Mouse (Mus musculus): ENCODE data around the gene Prss35.

The Prss35 gene

DNA sequence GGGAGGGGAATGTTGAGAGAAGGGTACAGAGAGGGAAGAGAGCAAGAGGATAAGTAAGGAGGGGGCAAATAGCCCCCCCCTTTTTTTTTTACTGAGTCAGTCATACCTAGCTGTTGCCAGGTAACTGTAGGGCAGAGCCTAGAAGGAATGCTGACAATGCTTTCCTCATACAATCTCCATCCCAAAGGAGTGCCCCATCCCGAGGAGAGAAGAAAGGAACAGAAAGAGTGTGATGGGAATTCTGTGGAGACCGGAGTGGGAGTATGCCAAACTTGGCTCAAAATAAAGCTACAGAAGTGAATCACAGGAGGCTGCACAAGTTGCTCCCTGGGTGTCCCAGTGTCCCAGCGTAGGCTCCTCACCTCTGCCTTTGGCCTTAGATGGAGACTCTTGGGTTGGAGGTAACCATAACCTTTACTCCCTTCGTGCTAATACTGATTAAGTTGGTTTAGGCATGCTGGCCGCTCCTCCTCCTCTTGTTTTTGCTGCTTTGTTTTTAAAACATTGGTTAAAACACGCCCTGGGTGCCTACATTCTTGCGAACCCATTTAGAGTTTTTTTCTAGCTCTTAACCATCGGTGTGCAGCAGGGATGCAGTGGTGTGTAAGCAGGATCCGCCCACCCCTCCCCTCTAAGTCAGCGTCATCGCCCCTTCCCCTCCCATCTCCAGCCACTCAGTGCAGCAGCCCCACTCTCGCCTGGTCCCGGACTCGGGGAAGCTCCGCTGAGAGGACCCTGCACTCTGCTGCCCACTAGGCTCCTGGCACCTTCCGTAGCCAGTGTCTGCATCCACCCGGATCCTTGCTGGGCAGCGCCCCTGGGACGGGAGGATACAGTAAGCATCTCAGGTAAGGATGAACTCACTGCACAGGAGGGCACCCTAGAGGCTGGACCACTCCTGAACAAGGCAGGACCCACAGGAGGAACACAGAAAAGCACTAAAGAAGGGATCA lies at the start of gene Prss35:
Prss35 (plus strand) TSS at position 691 of the 953 bp plus-strand sequence.
- DNase-seq (ENCODE audit: low read depth, low spot score): no peak

DNA sequence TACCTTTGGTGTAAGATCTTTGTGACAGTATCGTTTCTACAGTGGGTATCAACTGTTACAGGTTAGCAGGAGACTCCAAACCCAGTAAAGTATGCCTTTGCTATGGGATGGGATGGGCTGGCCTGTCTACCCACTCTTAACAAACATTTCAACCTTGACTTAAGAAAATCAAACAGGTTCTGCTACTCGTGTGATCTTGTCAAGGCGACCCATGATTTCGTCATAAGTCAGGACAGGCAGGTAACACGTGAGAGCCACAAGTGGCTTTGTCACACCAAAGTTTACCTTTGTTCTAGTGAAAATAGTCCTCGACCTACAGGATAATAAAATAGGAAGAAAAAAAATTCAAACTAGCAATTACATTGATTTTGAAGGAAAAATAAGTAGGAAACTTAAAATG lies 49.5 kb upstream of the Prss35 start:
- no peak for DNase-seq (ENCODE audit: low read depth, low spot score)

DNA sequence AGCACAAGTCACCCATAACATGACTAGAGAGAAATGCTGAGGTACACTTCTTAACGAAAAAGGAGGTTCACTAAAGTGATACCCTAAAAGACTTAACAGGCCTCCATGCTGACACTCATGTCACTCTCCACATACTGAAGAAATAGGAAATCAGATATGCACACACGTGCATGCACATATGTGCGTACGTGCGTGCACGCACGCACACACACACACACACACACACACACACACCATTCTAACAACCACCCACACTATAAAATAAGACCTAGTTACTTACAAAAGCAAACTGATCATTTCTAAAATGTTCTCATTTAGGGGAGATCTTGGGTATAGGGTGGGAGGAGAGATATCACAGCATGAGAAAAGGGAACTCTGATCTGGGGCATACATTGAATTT lies 48.8 kb upstream of the Prss35 start:
- no peak for DNase-seq (ENCODE audit: low read depth, low spot score)

DNA sequence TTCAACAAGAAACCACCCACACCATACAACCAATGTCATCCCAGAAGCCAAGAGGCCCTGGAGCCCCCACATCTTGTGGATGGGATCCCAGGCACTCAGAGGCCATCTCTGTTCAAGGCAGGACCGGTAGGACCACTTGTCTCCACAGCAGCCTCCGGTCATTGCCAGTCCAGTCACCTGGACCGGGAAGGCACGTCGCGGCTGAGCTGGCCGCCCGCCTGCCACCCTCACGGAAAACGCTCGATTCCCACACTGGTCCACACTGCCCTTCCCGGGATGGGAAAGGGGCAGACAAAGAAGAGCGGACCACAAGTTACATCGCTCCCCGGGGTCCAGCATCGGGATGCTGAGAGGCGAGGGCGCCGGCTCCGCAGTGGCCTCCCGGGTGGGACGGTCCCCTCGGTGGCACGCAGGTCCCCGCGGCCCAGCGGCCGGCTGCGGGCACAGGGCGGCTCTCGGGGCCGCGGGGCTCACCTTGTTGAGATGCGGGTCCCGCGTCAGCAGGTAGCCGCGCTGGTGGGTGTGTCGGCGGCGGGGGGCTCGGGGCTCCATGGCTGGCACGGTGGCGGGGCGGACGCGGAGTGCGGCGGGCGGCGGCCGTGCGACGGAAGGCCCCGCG lies 48.1 kb upstream of the Prss35 start:
- no peak for DNase-seq (ENCODE audit: low read depth, low spot score)

DNA sequence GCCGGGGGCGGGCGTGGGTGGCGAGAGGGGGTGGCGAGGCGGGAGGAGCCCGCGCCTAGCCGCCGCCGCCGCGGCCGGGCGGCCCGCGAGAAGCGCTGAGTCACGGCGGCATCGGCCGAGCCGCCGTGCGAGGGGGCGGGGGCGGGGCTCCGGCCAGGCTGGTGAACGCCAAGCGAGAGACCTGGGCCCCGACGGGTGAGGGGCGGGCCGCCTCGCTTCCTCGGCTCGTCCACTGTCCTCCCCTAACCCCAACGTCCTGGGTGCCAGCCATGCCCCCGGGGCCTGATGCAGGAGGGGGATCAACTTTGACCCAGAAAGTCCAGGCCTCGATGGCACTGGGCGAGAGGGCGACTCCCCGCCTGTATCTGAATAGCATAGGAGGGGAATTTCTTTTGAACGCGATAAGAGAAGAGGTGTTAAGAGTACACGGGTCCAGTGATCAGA lies 47.6 kb upstream of the Prss35 start, which contains the start of gene Me1:
Me1 (minus strand) TSS at position 136 of the 444 bp plus-strand sequence.
- DNase-seq (ENCODE audit: low read depth, low spot score): no peak

DNA sequence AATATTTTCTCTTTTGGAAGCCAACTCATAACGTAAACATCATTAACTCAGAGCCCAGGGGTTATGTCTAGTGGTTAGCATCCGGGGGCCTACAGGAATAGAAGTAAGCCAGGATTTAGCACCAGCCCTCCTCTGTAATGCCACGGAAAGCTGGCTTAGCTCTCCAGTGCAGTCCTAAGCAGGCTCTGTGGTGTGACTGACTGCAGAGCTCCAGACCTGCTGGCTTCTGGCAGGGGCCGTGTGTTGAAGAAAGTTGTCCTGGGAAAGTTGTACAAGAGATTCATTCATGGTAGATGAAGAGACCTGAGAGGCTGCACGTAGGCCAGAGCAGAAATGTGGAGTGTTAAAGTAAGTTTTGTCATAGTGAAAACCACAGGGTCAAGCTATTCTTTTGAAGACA lies 42.2 kb upstream of the Prss35 start:
- no peak for DNase-seq (ENCODE audit: low read depth, low spot score)

DNA sequence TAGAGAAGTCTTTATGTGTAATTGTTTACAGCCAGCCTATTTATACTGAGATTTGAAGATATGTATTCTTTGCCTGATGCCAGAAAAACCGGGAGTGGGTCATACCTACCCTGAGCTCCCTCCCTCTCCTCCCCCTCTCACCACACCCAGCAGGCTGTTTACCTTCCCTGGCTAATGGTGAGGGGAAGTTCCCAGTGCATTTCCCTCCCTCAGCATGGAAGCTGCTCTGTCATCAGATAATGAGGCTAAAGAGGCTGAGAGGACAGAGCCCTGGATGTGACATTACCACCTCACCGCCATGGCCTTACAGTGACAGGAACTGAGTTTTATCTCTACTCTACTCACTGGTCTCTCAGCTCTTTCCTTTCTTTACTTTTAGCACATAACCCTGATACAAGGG lies 41.6 kb upstream of the Prss35 start:
- DNase-seq (ENCODE audit: low read depth, low spot score): no peak

DNA sequence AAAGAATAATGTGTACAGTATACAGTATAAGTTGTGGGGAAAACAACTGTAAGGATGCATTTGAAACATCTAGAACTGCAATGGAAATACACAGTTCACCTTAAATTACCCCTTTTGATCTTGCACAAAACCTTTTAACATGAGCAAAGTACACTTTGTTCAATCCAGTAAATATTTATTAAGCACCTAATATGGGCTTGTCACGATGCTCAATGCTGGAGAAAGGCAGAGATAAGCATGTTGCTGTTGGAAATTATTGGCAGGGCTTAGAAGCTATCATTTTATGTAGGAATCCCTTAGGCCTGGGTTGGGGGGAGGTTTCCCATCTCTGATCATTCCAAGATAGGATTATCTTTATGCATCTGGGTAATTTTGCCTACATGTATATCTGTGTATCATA lies 36.0 kb upstream of the Prss35 start:
- no peak for DNase-seq (ENCODE audit: low read depth, low spot score)

DNA sequence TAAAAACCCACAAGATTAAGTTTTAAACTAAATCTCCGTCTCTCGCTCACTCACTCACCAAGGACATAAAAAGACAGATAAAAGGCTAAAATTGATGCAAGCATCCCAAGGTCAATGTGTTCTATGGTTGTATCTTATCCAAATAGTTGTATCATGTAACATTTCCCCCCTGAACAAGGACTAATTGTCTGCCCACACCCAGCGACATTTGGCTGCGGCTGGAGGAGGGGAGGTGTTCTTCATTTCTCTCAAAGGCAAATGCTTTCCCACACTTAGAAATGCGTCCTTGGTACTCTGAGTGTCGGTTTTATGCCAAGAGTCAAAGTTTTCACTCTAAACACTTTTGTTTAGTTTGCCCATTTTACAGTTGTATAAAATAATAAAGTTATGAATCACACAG lies 34.5 kb upstream of the Prss35 start:
- no peak for DNase-seq (ENCODE audit: low read depth, low spot score)

DNA sequence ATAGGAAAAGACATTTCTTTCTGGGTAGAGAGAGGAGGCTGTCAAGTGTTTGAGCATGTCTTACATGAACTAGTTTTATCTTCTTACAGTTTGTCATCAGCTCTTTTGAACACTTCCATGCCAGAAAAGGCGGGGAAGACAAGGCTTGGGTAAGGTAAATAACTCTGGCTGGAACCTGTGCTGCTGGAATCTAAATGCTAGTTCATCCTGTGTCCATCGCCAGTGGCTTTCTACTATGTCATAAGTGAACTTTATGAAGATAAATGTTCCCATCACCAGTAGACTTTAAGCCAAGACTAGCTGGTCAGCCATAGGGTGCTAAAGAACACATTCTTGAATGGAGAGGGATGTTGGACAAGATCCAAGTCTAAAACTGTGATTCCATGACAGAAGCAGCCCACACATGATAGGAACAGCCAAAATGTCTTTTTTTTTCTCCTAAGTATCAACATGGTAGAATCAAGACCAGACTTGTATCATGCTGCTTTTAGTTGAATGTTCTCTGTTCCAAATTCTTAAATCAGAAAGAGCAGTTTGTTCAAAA lies 33.3 kb upstream of the Prss35 start:
- DNase-seq (ENCODE audit: low read depth, low spot score): no peak

DNA sequence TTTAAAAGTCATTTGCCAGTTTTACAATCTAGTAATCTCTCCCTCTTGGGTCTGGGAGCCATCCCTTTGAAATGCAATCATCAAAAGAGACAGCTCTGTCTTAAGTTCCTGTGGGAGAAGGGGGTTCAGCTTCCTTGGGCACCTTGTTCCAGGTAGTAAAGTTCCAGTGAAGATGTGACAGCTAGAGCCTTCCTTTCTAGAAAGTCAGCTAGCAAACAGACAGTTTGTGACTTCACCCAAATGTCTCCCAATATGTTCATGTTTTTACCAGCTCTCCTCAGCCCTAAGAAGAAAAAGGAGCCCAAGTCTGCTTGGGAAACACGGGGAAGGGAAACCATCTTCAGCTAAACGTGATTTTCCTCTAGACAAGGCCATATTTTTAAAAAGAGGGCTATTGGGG lies 30.8 kb upstream of the Prss35 start:
- no peak for DNase-seq (ENCODE audit: low read depth, low spot score)

DNA sequence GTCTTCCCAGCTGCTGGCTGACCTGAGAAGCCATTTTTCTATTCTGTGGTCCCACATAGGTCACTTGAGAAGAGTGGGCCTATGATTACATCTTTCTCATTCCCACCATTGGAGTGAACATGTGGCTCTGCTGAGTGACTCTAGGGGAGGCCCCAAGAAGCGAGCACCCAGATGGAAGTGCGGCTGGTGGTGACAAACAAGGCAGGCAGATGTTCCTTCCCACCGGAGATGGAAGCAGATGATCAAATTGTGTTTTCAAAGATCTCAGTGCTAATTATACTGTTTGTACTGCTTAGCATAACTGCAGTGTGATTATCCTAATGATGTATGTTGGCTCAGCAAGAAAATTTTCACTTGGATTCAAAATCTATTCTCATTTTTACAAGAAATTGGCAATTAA lies 29.4 kb upstream of the Prss35 start:
- no peak for DNase-seq (ENCODE audit: low read depth, low spot score)

DNA sequence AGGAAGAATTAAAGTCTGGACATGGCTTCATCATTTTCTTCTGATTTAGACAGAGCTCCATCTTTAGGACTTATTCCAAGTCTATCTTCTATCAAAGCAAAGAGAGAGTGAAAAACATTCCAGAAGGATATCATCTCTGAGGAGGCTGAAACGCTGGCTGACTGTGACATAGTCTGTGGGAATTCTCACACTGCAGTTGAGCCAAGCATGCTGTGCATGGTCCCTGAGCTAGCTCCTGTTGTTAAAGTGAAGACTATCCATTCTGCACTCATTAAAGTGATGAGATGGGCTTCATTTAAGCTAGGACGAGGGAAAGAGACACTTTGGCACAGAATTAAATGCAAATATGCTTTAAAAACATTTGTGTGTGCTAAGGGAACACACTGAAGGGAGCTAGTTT lies 26.9 kb upstream of the Prss35 start:
- no peak for DNase-seq (ENCODE audit: low read depth, low spot score)

DNA sequence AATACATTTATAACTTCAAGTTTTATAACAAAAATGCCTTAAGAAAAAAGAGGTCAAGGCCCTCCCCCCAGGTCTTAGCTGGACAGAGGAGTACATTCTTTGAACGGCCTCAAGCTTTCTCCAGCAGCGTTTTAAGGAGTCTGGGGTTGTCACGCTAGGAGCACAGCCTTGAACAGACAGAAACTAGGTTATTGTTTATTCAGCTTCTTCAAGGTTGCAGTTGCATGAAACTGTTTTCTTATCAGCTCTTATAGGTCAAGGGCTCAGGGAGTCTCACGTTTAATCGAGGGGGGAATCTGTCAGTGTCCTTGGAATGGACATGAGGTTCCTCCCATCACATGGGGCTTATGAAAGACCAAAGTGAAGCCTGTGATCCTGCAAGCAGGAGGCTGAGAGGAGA lies 26.3 kb upstream of the Prss35 start:
- DNase-seq (ENCODE audit: low read depth, low spot score): no peak

DNA sequence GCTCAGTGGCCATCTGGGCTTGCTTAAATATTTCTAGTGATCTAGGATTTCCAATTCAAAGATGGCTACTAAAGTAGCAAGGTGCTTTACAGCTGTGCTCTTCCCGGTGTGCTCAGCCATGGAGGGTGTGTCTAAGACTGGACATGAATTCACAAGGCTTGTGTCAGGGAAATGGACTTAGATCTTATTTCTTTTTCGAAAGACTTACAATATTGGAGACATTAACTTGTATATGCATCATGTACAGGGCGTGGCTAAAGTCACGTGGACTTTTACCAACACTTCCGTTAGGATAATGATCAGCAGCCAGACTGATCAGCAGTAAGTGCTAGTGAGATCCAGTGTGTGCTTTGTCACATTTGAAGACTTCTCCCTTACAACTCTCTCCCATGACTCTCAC lies 23.2 kb upstream of the Prss35 start:
- DNase-seq (ENCODE audit: low read depth, low spot score): no peak

DNA sequence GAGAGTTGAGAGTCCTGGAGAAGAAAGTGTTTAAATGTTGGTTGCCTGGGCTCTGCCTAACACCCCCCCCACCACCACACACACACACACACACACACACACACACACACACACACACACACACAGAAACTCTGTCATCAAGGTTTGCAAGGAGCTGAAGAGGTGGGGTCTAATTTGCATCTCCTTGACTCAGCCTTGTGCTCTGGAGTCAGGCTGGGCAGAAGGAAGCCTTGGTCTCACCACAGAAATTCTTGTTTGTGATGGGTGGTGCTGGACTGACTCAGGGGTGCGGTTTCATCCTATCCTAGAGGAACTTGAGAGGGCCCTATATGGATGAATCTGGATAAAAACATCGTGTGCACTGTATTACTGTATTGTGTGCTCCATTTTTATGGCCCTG lies 22.7 kb upstream of the Prss35 start:
- DNase-seq (ENCODE audit: low read depth, low spot score): no peak

DNA sequence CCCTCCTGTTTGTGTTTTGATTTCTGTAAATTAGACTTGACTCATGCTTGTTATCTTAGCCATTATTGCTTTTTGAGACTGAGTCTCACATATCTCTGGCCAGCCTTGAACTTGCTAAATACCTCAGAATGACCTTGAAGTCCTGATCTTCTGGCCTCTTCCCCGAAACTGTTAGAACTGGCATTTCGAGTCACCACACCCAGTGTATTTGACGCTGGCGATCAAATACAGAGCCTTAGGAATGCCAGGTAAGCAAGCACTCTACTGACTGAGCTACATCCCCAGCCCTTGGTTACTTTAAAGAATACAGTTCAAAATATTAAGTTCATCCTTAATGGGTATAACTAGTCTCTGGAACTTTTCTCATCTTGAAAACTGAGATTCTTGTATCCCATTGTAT lies 18.4 kb upstream of the Prss35 start:
- no peak for DNase-seq (ENCODE audit: low read depth, low spot score)

DNA sequence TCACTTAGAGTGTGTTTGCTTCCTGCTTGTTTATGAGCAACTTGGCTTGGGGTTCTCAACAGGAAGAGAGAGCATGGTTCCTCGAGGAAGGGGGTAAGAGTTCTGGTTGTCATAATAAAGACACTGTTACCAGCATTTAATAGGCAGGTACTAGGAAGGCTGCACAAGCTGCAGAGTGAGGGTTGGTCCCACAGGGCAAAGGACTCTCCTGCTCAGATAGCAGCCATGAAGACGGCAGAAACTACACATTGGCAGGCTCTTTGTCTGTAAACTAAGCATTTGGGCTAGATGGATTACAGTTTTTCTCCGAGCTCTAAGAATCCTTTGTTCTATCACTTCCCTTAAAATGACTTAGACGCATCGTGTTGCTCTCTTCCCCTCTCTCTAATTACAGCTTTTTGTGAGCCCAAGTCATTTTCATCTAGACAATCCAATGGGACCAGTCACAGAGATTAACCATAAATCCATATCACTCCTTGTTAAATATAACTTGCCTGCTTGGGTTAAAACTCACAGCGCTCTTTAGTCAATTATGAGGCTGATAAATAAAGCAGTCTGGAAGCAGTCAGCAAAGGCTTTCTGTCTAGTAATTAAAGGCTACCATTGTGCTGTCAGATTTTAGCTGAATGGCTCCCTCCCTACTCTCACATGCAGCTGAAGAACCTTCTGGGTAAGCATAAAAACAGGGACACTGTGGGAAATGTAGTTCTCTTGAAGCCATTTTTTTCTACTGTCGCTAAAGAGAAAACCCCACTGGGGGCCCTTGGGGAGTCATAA lies 17.7 kb upstream of the Prss35 start:
- DNase-seq (ENCODE audit: low read depth, low spot score): peak; percentile 37

DNA sequence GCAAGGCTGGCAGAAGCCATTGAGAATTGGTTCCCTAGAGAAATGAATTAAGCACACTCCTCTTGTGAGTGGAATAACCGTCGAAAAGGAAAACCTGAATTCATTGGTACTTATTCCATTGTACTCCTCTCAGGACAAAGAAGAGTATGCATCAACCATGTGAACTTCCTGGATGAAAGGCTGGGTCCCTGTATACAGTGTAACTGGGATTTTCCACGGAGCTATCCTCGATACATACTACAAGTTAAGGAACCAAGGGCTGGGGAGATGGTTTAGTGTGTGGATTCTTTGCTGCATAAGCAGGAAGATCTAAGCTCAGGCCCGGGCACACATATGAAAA lies 17.1 kb upstream of the Prss35 start:
- DNase-seq (ENCODE audit: low read depth, low spot score): no peak

DNA sequence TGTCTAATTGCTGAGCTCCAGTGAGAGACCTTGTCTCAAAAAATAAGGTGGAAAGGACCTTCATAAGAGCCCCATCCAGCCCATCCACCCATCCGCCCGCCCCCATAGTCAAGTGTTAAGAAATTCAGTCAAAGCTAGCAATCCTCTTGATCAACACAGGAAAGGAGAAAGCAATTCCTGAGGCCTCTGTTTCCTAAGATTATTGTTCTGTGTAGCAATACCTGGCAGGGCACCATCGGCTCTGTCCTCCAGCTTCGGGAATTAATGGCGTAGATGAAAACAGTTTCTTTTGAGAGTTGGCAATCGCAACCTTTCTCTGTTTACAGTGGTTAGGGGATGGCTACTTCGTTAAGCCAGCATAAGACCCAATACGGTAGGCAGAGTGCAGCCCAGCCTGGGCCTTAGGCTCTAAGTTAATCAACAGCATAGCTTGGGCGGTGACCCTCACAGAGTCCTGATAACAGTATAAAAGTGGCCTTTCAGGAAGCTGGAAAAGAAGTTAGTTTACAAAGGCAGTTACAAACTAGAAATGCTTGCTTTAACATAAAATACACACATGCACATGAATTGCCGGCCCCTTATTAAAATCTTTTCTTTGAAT lies 15.1 kb upstream of the Prss35 start:
- no peak for DNase-seq (ENCODE audit: low read depth, low spot score)

DNA sequence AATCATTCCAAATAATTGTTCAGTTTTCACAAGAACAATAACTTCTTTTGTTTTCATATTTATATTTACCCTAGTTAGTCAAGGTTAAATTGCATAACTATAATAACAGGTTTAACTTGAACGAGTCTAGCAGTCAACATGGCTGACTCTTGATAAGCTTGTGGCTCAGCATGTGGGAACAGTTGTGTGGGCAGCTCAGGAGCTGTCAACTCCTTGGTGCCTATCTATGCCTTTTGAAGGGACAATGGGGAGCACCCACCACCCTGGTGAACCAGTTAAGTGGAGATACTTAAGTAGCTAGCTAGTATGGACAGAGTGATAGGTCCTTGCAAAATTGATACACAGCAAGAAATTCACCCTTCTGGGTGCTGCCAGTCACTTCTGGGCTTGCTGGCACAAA lies 14.4 kb upstream of the Prss35 start:
- no peak for DNase-seq (ENCODE audit: low read depth, low spot score)

DNA sequence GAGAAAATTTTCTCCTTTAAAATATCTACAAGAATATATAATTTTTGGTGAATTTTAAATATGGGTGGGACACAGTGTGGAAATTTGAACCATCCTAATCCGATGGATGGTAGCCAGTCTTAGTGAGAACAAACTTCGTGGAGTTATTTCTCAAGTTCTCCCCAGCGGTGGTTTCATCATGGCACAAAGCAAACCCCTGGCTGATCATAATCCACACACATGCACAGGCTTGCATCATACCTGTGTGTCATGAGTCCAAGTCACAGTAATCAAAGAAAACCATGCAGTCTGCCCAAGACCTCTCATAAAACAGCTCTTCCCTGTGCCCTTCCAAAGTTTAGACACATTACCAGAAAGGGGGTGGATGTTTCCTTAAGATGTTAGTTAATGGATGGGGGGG lies 13.6 kb upstream of the Prss35 start:
- no peak for DNase-seq (ENCODE audit: low read depth, low spot score)
